Mouse (Mus musculus) ovary, adult 2 months (tissue): ENCODE results near the gene Slc39a12. TPM values are rescaled to one million over a fixed set of nuclear protein-coding genes. Genes with fewer than 3 reads are reported as not detected.

Experiments
- polyA plus RNA-seq: library from polyadenylated mRNA; depleted of rRNA; stranded (reverse); fragments of >200 nt; gene quantifications from 2 replicates; pipeline ENCODE4 v1.2.3, GENCODE M21; 2012; rRNA removed

The Slc39a12 gene
- 0.12 and 0.15 TPM in 2 replicates for polyA plus RNA-seq

DNA sequence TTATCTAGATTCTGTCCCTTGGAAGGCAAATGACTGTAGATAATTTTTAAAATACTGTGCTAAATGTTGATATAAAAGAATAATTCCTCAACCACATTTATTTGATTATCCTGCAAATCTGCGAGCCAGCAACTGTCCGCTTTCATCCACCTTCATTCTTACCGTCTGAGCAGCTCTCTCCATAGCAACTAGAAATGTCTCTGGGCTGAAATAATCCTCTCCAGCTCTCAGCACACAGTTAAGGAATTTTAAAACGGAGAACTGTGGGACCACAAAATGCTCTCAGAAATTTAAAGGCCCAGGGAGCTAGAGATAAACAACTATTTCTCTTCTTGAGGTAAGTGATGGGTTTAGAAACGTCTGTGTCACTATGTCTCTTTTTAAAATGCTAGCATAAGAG lies at the start of gene Slc39a12:
Slc39a12 (plus strand) TSS at position 155 of the 400 bp plus-strand sequence.

Other genes with a start within 250 kb of the Slc39a12 start
- gene Tmem236, start 213.8 kb upstream of the Slc39a12 start, polyA plus RNA-seq, result not detected in 2 replicates
- gene Mrc1, start 158.9 kb upstream of the Slc39a12 start, polyA plus RNA-seq, result 1.1 and 1.3 TPM in 2 replicates
- 7.2 and 8.1 TPM in 2 replicates for gene Cacnb2, start 214.8 kb downstream of the Slc39a12 start, polyA plus RNA-seq